Mouse (Mus musculus) A20 (cell line): ENCODE data around the gene Olfr1358.
"Not testable (repeated sequence)": the region's sequence is repeated elsewhere in the genome, so short reads cannot be mapped to it uniquely, and the experiment has no call there.

Experiments used
- DNase-seq: peaks from one replicate; pipeline ENCODE4 v3.0.0-alpha.2; 2011; ENCODE audit warnings: low read depth, low spot score

The Olfr1358 gene

GRCm38 (mm10) chr10:78517128-78517527, at the start of gene Olfr1358:
Gene Olfr1358 (plus strand): TSS chr10:78517428.
- no peak for DNase-seq

- no peak for DNase-seq
These were observed 49.4 kb upstream of the Olfr1358 start for GRCm38 (mm10) chr10:78467761-78468310.

GRCm38 (mm10) chr10:78470582-78471313, 46.5 kb upstream of the Olfr1358 start:
- no peak for DNase-seq

- no peak for DNase-seq
These were observed 45.2 kb upstream of the Olfr1358 start for GRCm38 (mm10) chr10:78472046-78472445.

- DNase-seq, result no peak
These were observed 43.8 kb upstream of the Olfr1358 start for GRCm38 (mm10) chr10:78473434-78473833.

GRCm38 (mm10) chr10:78474759-78475158, 42.5 kb upstream of the Olfr1358 start:
- no peak for DNase-seq

- DNase-seq, result no peak
These were observed 40.4 kb upstream of the Olfr1358 start for GRCm38 (mm10) chr10:78476821-78477220.

- DNase-seq, result peak; percentile 73
These were observed 36.0 kb upstream of the Olfr1358 start for GRCm38 (mm10) chr10:78480954-78481927.

GRCm38 (mm10) chr10:78481928-78482499, 35.2 kb upstream of the Olfr1358 start:
- peak; percentile 73 for DNase-seq

GRCm38 (mm10) chr10:78485369-78485768, 31.9 kb upstream of the Olfr1358 start:
- DNase-seq, result not testable (repeated sequence)

- no peak for DNase-seq
These were observed 30.4 kb upstream of the Olfr1358 start for GRCm38 (mm10) chr10:78486871-78487270.

- DNase-seq, result peak; percentile 84
These were observed 29.7 kb upstream of the Olfr1358 start for GRCm38 (mm10) chr10:78487431-78488086.

- no peak for DNase-seq
These were observed 14.1 kb upstream of the Olfr1358 start for GRCm38 (mm10) chr10:78502986-78503733.

GRCm38 (mm10) chr10:78519792-78520191, 2.6 kb downstream of the Olfr1358 start:
- DNase-seq, result no peak

GRCm38 (mm10) chr10:78520260-78521005, 3.2 kb downstream of the Olfr1358 start:
- DNase-seq, result peak; percentile 60

GRCm38 (mm10) chr10:78525071-78525470, 7.8 kb downstream of the Olfr1358 start:
- not testable (repeated sequence) for DNase-seq

- no peak for DNase-seq
These were observed 8.3 kb downstream of the Olfr1358 start for GRCm38 (mm10) chr10:78525511-78525910.

- DNase-seq, result peak; percentile 23
These were observed 23.7 kb downstream of the Olfr1358 start for GRCm38 (mm10) chr10:78540943-78541342.

GRCm38 (mm10) chr10:78565070-78565469, 47.8 kb downstream of the Olfr1358 start:
- DNase-seq, result no peak

- no peak for DNase-seq
These were observed 52.0 kb downstream of the Olfr1358 start for GRCm38 (mm10) chr10:78569191-78569590.
